Mouse (Mus musculus) C2C12 (cell line): ENCODE measurements around the gene Gna11.

Experiments
- CTCF ChIP-seq: IDR thresholded peaks from one replicate; pipeline ENCODE4 v1.5.1; 2011; ENCODE audit not compliant: control insufficient read depth, insufficient read depth, insufficient read length
- MYOD1 ChIP-seq: IDR thresholded peaks from one replicate; pipeline ENCODE4 v1.6.1; 2011; ENCODE audit warnings: low read depth; ENCODE audit not compliant: control insufficient read depth, insufficient read length

GRCm38 (mm10) chr10:81569507-81570237 is 24.7 kb upstream of the Gna11 start:
- TF ChIP-seq CTCF (no peak), MYOD1 (no peak)
